Mouse (Mus musculus) telencephalon, adult 2 months (tissue): Measurements from ENCODE around the gene Mybbp1a.
A peak's percentile ranks its signal among the peaks of the same experiment; 100 is the strongest.

ENCODE experiments used
- DNase-seq: peaks from one replicate; pipeline ENCODE4 v3.0.0-alpha.2; 2011; ENCODE audit warnings: low read depth, low spot score

Mybbp1a gene

DNA sequence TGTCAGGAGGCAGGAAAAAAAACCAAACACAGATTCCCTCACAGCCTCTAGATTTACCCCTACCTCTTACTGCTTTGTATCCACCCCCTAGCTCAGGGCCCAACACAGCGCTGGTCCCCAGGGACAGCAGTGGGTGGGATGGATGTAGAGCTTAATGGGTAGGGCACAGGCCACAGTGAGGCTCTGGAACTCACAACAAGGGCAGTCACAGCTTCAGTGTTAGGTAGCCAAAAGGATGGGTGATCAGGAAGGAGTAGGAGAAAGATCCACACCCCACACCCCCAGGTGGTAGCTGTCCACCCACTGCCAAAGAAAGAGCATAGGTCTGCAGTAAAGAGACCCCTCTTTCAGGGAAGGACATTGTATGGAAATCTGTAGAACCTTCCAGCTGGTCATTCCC, 36.5 kb downstream of the Mybbp1a start:
- no peak for DNase-seq

DNA sequence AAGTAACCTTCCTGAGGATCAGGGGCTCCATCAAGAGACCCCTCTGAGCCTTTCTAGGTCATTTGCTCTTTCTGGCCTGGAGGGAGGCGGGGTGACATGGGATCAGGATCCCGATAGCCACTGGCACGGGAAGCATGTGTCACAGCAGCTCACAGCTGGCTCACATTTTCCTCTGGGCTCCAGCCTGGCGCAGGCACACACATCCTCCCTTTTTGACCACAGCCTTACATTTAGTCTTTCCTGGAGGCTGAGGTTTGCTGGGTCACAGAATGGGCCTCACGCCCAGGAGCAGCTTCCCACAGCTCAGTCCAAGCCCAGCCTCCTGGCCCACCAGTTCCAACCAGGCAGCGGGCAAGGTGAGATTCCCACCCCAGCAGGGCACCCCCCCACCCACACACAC, 37.1 kb downstream of the Mybbp1a start:
- no peak for DNase-seq

DNA sequence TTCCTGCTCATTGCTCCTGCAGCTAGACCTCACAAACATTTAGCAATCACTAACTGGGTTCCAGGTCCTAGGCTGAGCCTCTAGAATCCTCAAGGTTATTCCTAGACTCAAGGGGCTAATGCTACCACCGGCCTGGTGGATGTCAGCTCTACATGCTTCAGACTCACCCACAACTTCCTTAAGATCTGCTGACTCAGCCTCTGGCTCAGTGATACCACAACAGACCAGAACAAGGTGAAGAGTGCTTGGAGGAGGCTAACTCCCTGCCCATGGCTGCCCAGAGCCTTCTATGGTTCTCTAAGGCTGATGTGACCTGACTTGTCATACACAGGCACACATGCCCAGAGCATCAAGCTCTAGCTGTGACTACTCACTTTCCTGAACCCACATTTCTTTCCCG, 38.3 kb downstream of the Mybbp1a start:
- no peak for DNase-seq

DNA sequence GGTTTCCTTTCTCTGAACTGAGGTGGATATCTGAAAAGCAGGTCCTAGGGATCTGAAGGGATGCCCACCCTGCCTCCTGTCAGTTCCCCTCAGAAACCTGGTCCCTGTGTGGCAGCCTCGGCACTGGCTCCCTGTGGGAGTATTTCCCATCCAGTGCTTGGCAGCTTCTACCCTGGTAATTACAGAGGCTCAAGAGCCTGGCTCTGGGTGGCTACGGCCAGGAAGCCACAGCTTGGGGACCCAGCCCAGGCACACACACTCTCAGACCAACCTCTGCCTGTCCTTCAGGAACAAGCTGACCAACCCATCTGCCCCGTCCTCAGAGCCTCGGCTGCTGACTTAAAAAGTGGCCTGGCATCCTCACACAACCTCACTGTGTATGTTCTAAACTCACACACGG, 40.2 kb downstream of the Mybbp1a start:
- DNase-seq: no peak

DNA sequence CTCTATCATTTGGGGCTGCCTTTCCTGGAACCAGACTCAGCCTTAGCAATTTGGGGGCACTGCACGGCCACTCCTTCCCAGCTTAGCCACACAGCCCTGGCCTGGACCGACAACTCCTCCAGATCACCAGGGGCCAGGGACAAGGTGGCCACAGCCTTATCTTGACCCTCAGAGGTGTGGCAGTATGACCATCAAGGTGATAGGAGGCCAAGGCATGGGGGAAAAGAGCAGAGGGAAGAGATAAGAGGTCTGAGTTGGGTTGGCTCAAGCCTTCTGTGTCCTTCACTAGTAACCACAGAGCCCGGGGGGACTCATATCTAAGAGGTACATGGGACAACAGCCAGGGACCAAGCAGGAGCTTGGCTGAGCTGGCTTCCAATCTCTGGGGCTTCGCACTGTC, 40.8 kb downstream of the Mybbp1a start:
- DNase-seq: no peak

DNA sequence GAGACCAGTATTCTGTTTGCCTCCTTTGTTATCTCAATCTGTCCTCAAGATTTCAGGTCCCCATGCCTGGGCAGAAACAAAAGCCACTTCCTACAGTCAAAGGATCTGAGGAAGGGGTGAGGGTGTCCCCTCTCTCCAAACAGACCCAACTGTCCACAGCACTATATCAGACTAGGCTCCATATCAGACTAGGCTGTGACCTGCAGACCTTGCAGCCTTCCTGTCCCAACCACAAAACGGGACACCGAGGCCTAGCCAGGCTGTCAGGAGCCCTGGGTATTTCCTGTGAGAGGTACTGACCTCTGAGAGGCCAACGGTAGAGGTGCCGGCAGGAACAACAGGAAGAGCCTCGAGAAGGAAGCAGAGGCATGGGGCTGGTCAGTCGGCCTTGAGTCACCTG, 43.4 kb downstream of the Mybbp1a start:
- no peak for DNase-seq

DNA sequence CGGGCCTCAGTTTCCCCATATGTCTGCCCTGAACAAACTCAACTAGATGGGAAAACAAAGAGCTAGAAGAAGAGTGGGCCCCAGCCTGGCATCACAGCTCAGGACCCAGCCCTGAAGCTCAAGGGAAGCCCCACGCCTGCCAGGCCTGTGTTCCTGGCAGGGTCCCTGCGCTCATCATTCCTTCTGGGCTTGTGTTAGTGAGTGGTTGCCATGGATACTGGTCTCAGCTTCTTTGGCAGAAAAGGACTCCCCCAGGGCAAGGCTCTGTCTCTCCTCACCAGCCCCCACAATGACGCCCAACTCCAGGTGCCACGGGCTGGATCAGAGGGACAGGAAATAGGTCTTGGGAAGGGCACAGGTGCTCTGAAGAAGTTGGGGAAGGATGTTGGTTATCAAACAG, 44.0 kb downstream of the Mybbp1a start:
- DNase-seq: no peak

DNA sequence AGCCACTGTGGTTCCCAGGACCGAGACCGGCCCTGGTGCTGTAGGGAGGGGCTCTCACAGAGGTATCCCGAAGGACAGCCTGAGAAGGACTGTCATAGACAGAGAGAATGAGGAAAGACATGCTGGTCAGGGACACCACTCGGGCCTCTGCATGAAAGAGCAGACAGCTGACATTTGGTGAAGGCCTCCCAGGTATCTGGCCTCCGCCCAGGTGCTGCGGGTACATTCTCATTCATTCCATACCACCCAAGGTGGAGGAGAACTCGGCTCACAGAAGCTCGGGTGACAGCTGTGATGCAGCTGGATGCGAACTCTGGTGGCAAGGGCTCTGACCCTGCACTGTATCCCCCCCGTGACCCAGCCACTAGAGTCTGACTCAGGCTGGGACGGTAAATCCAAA, 44.8 kb downstream of the Mybbp1a start:
- DNase-seq: no peak

DNA sequence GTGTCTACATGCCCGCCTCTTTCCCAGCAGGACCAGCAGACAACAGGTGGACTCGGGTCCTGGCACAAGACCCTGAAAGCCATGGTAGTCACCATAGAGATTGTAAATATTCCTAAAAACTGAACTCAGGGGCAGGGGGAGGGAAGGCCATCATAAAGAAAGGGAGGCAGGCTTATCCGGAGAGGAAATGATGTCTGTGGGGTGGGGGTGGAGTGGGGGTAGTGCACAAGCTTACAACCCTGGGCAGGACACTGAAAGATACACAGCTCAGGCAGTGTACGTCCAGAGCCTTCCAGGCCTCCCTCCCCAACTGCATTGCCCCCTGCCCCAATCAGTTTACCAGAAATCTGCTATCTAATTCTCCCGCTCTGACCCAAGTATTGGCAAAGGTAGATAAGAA, 46.0 kb downstream of the Mybbp1a start:
- no peak for DNase-seq

DNA sequence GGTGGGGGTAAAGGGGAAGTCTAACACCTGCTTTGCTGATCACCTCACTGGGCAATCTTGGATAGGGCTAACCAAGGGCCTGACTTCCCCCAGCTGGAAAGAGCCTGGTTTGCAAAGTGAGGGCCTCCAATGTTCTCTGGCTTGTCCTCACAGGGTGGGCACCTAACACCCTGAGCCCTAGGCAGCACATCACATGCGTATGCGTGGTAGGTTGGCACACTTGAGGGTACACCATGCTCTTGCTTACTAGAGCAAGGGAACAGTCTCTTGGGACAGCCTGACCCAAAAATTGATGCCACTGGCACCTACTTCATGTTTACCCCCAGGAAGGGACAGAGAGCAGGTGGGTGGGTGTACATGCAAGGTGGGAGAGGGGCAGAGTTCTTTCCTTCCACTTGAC, 46.6 kb downstream of the Mybbp1a start:
- DNase-seq: no peak

DNA sequence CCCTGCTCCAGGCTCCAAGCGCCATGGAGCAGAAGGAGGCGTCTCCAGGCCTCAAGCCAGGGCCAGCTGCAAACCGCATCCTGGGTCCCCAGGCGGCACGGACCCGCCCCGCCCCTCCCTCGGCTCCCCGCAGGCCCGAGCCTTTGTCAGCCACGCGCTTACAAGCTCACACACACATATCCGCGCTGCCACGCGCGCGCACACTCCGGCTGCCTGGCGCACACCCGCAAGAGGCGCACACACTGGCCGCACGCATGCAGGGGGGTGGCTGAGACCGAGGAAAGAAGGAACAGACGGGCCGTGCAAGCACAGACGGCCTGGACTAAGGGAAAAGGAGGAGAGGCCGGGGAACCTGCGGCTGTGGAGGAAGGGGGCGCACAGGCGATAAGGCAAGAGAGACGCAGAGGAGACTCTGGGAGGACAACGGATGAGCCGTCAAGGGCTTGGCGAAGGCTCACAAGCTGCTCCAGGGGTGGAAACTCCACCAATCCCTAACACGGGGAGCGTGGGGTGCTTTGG, 47.7 kb downstream of the Mybbp1a start:
- DNase-seq: peak; percentile 77

DNA sequence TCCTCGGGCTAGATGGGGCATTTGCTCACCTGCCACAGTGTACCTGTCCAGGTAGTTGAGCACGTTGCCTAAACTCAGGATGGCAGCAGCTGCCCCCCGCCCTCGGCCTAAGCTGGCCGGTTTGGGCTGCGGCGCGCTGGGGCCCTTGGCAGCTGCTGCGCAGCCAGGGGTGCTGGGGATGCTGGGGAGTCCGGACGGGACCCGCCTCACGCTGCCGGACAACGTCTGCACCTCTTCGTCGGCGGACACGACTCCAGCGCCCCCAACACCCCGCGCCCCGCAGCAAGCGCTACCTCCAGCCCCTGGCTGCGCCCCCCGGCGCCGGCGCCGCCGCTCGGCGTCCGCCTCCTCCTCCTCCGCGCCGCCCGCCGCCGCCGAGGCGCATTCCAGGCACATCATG, 48.2 kb downstream of the Mybbp1a start:
- DNase-seq: no peak

DNA sequence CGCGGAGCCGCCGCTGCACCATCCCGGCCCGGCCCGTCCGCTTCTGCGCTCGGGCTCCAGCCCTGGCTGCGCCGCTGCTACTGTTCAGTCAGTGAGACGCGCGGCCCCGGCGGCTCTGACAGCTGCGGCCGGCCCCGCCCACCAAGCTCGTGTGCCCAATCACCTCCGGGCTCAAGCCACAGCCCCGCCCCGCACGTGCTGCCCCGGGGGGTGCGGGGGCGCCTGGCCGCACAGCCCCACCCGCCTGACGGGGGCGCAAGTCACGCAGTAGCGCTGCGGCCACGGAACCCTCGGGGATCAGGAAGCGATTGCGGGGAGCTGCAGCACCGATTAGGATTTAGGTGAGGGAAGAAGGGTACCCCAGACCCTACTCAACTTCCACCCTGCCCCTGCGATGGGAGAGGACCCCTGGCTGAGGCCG, 48.7 kb downstream of the Mybbp1a start, which contains the start of gene Spns2:
Gene Spns2 (minus strand): TSS at position 24 of the 421 bp plus-strand sequence.
- peak; percentile 81 for DNase-seq

DNA sequence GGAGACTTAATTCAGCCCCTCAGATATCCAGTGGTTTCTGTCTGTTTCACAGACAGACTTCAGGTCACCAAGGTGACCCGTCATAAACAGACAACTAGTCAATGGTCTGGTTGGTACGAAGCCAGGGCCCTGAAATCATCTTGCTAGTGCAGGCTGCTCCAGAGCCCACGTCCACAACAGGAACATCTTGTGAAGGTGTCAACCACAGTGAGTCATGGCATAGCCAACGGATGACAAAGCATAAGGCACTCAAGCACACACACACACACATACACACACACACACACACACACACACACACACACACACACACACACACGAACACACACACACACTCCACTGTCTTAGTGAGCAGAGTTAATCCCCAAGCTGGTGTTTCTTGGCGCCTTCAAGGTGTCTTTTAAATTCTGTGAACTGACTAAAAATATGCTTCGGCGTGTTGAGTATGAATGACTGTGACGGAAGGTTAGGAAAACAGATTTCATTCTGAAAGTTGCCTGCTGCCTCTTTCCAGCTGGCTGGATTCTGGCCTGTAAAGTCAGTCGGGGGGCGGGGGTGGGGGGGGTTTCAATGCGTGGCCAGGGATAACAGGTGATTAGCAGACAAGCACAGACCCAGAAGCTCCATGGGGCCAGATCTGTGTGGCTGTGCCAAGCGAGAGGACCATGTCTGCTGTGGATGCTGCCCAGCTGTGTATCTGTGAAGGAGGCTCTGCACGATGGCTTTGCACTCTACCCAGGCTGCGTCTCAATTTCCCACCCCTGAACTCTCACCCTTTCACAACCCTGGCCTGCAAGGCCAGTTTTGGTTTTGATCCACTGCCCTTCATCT, 50.2 kb downstream of the Mybbp1a start:
- DNase-seq: peak; percentile 73

DNA sequence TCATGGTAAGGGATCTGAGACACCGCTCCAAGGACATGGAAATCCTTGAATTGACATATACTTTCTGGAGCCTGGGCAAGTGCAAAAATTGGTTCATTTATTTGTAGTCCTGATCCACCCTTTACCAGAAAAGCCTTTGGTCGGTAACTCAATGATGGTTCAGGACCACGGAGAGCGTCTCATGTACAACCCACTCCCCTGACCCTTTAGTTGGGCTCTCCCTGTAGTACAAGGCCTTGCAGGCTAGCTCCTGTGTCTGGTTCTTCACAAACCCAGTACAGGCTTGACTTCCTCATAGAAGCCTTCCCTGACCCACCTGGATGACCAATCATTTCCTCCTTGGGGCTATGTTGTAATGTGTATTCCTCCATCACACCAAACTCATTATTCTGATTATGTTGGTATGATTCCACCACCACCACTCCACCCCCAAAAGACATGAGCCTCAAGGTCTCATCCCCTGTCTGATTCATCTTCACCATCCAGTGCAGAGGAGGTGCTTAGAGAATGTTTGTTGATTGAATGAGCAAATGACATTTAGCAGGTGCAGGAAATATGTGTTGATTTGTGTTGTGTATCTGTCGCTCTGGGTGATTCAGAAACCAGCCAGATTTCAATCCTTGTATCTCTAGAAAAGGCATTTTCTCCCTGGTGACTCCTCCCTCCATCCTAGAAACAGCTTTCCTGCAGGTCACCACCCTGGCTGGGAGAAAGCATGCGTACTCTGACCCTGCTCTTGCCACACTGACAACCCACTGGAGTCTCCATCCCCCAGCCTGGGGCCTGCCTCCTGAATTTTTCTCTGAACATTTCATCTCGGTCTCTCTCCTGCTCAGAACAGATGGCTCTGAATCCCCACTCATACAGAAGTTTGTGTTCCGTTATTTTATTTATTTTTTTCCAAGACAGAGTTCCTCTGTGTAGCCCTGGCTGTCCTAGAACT, 53.2 kb downstream of the Mybbp1a start:
- no peak for DNase-seq

DNA sequence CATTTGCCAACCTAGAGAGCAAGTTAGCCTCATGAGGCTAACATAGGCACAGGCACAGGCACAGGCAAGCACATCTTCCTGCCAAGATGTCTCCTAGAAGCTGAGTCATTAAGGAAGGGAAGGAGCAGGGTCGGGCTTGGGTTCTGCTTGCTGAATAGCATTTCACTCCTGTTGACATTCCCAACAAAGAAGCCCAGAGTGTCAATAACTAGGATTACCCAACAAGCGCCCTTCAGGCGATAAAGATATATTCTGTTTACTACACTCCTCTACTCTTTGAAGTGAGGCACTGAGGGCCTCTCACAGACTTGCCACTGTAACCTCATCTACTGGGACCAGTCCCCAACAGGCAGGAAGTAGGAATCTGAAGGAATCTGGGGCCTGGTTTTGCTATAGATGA, 54.9 kb downstream of the Mybbp1a start:
- no peak for DNase-seq

DNA sequence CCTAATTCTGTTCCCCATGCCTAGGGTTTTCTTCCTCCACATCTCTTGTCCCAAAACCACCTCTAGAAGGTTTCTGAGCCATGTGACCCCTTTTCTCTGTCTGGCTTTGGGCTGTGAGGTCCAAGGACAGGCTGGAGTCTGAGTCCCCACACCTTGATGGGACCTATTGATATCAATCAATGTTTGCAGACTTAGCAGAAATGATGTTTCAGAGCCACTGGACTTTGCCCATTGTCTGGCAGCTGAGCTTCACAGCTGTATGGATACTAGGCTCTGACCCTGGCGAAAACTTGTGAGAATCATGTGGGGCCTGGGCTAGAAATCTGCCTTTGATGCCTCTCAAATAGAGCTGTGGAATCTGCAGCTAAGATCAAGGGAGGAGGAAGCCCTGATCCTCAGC, 55.6 kb downstream of the Mybbp1a start:
- DNase-seq: no peak

DNA sequence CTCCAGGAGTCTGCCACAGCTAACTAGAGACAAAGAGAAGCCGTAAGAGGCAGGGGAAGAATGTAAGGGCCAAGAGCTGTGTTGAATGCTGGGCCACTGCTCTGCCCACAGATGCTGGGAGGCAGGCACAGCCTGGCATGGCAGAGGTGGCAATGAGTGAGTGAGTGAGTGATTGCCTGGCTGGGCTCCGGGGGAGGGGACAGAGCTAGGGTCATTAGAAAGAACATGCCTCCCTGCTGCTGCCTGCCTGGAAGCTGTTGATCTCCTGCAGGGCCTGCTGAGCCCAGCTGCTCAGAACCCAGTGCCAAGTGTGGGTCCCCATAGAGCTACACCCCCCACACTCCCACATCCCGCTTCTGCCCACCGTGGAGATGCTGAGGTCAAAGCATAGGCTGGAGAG, 56.2 kb downstream of the Mybbp1a start:
- no peak for DNase-seq

DNA sequence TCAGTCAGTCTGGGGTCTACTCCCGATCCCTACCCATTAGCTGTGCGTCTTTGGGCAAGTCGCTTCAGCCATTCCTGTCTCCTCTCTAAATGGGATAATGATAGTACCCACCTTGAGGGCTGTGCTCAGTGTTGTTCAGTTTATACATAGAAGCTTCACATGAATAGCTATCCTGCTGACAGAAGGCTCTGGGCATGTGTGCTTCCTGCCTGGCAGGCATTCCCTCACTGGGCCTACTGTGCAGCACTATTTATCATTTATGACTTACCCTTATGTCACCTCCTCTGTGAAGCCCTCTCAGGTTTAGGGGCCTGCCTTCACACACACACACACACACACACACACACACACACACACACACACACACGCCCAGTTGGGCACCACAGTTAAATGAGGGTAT, 59.0 kb downstream of the Mybbp1a start:
- DNase-seq: no peak
